Comparison of ENCODE assay signal across 25 mouse cellular contexts in genomic region chr16:38592946-38593345, GRCm38 (mm10). TPM values are rescaled to one million over a fixed set of nuclear protein-coding genes. Genes with fewer than 3 reads are reported as not detected.
DNase-seq lines count a peak whose midpoint lies in the region; ATAC-seq and TF ChIP-seq lines count a peak whose summit lies in the region.
"Had no signal": no experiment of that assay in that cellular context is flagged by ENCODE, and none has a peak within 500 bp of the region (broad histone marks: within the 10 kb centered on the region; RNA-seq: fewer than 3 reads in every experiment).

No protein-coding gene starts in this region.

- no peaks in the 10 kb centered on the region for H3K4me1 ChIP-seq in brown adipose tissue, adult 24 weeks (ENCODE audit: control insufficient read depth, insufficient read depth, insufficient read length, low read length)
- H3K4me1 ChIP-seq: embryonic facial prominence, embryonic 13.5 days; embryonic facial prominence, embryonic 15.5 days; forebrain, embryonic 10.5 days; forebrain, embryonic 12.5 days had no signal

- H3K4me3 ChIP-seq in layer of hippocampus, adult 2 months, result no peak overlapping the region
- no peak overlapping the region for H3K4me3 ChIP-seq in brown adipose tissue, adult 24 weeks (ENCODE audit: insufficient read depth, low read depth, low read length)
- H3K4me3 ChIP-seq: embryonic facial prominence, embryonic 13.5 days; embryonic facial prominence, embryonic 15.5 days; erythroblast, embryonic 14.5 days; forebrain, embryonic 10.5 days; forebrain, embryonic 12.5 days had no signal

- peak; percentile 72 for DNase-seq in heart, adult 11 months
- no peak for DNase-seq in heart, postnatal 14 days
- DNase-seq in layer of hippocampus, adult 2 months (ENCODE audit: low spot score in 2 of 2), result no peak
- DNase-seq in layer of hippocampus, adult 8-10 months (ENCODE audit: low spot score in 2 of 2), result no peak
- no peak for DNase-seq in kidney, postnatal 10 days
- DNase-seq in Muller cell, postnatal 12 days (ENCODE audit: inconsistent ontology term), result no peak
- DNase-seq: adrenal gland, adult 8-10 months; adrenal gland, postnatal 14 days; adrenal gland, postnatal 36 days; cerebellum, adult 11 months; cerebellum, adult 18-20 months; cerebellum, adult 8-10 months; cerebellum, adult 9-11 months; cerebellum, postnatal 14 days; cerebellum, postnatal 36 days; embryo, embryonic 11 days had no signal

- 0 out of 2 replicates have a peak, but pooled peaks have one; percentile 42 for ATAC-seq in granulocyte monocyte progenitor cell, adult 5-6 weeks (replicated peaks; ENCODE audit: poor library complexity, severe bottlenecking)
- ATAC-seq: activated CD4-positive, CD25-positive, alpha-beta regulatory T cell, adult 4 months; Patski had no signal

- TF ChIP-seq CTCF in layer of hippocampus, adult 2 months (conservative IDR thresholded peaks at IDR 0.05), result no peak

- peak overlapping the region; percentile 41; the same call in 1 of the 2 replicates for H3K27ac ChIP-seq in layer of hippocampus, adult 2 months
- peak overlapping the region; percentile 23; the same call in 1 of the 2 replicates for H3K27ac ChIP-seq in brown adipose tissue, adult 24 weeks (replicated peaks; ENCODE audit: low read depth, low read length)
- H3K27ac ChIP-seq: embryonic facial prominence, embryonic 13.5 days; embryonic facial prominence, embryonic 15.5 days; forebrain, embryonic 10.5 days; forebrain, embryonic 12.5 days had no signal

- intact Hi-C loops in heart, postnatal 14 days (cut with DNase I), result no loop called here

RNA-seq across cellular contexts. Expression of gene Tmem39a, which starts 34.4 kb away (rescaled TPM):
- total RNA-seq in heart, postnatal 14 days (2021), result 10 to 100 TPM; 24.6 to 29.9 TPM
- 10 to 100 TPM; 20.4 to 23.2 TPM for total RNA-seq in layer of hippocampus, adult 2 months (2021)
- 10 to 100 TPM; 23.5 to 31.2 (median 28.1) TPM for total RNA-seq in layer of hippocampus, adult 8-10 months (2022)
- polyA plus RNA-seq in brown adipose tissue, adult 24 weeks (2012; ENCODE audit: insufficient read depth, insufficient read length, missing spikeins), result 24.1 and 30.9 TPM in 2 replicates
- 58.2 and 91.5 TPM in 2 replicates for total RNA-seq in granulocyte monocyte progenitor cell, adult 5-6 weeks (2014; fragmentation: Nextera tagmentation)
- total RNA-seq in granulocyte monocyte progenitor cell, adult 5-6 weeks (2017), result 70.2 and 105 TPM in 2 replicates

RNA-seq across cellular contexts. Expression of gene Poglut1, which starts 42.9 kb away (rescaled TPM):
- 10 to 100 TPM; 10.9 to 11.4 TPM for total RNA-seq in heart, postnatal 14 days (2021)
- total RNA-seq in layer of hippocampus, adult 2 months (2021), result 10 to 100 TPM; 49.3 to 52.3 TPM
- 10 to 100 TPM; 43.7 to 55.5 (median 51.0) TPM for total RNA-seq in layer of hippocampus, adult 8-10 months (2022)
- polyA plus RNA-seq in brown adipose tissue, adult 24 weeks (2012; ENCODE audit: insufficient read depth, insufficient read length, missing spikeins), result 10.1 and 14.5 TPM in 2 replicates
- total RNA-seq in granulocyte monocyte progenitor cell, adult 5-6 weeks (2014; fragmentation: Nextera tagmentation), result 24.7 and 41.3 TPM in 2 replicates
- 19.8 and 22.6 TPM in 2 replicates for total RNA-seq in granulocyte monocyte progenitor cell, adult 5-6 weeks (2017)
